Mouse (Mus musculus): ENCODE data around the gene Olfr1278. TPM values are rescaled to one million over a fixed set of nuclear protein-coding genes. Genes with fewer than 3 reads are reported as not detected.

Olfr1278 gene
- total RNA-seq (2012; rRNA removed) (not detected in 2 replicates), total RNA-seq (2014; rRNA removed) (not detected in 2 replicates), polyA plus RNA-seq (2012; ENCODE audit: insufficient read length, low read depth) (not detected in 2 replicates)

- in situ Hi-C loops (cut with MboI; ENCODE audit: low pct_ligation_motif_present, low pct_unique_long_range_greater_than_20kb, low sequenced_read_pairs) = no loop called here
- no peak within 1 kb of the TSS for H3K4me3 ChIP-seq (replicated peaks in 1 of 3; ENCODE audit: low read depth in 2 of 3, low read length in 2 of 3, poor library complexity in 1 of 3)
- H3K4me1 ChIP-seq (ENCODE audit: control insufficient read depth in 1 of 2, insufficient read depth in 2 of 2) = no peaks in the 10 kb centered on the region
- H3K27ac ChIP-seq (ENCODE audit: insufficient read depth, low read depth) = no peak within 1 kb of the TSS
- H3K4me2 ChIP-seq (ENCODE audit: insufficient read depth, low read depth, poor library complexity, severe bottlenecking) = no peak within 1 kb of the TSS
- H3K79me2 ChIP-seq (replicated peaks; ENCODE audit: control insufficient read depth, extremely low read depth, insufficient read depth, poor library complexity, severe bottlenecking) = no peaks in the 10 kb centered on the region
- H3K9me3 ChIP-seq (replicated peaks; ENCODE audit: low read length) = peaks cover 7% of the 10 kb centered on the region
- TF ChIP-seq MXI1 (IDR thresholded peaks at IDR 0.05; ENCODE audit: low read depth, low read length) = no peak
- no peak for TF ChIP-seq UBTF (IDR thresholded peaks at IDR 0.05; ENCODE audit: low read depth, low read length)
- no peak for TF ChIP-seq MEF2A (IDR thresholded peaks at IDR 0.05; ENCODE audit: borderline replicate concordance, low read depth, low read length)
- TF ChIP-seq ZNF384 (IDR thresholded peaks at IDR 0.05; ENCODE audit: low read depth, low read length) = no peak
- TF ChIP-seq ZC3H11A (IDR thresholded peaks at IDR 0.05; ENCODE audit: low read depth, low read length) = no peak
- no peak for TF ChIP-seq E2F4 (IDR thresholded peaks at IDR 0.05; ENCODE audit: insufficient replicate concordance, low read depth, low read length)
- TF ChIP-seq MAX (IDR thresholded peaks at IDR 0.05; ENCODE audit: low read length) = no peak
- TF ChIP-seq RCOR1 (conservative IDR thresholded peaks at IDR 0.05; ENCODE audit: low read depth, low read length) = no peak
- no peak for TF ChIP-seq ZMIZ1 (IDR thresholded peaks at IDR 0.05; ENCODE audit: low read depth, low read length)
- no peak for TF ChIP-seq MYC (IDR thresholded peaks at IDR 0.05; ENCODE audit: low read depth, low read length)
- no peak for TF ChIP-seq CHD2 (IDR thresholded peaks at IDR 0.05; ENCODE audit: low read length)
- TF ChIP-seq USF2 (conservative IDR thresholded peaks at IDR 0.05; ENCODE audit: low read depth, low read length) = no peak
- TF ChIP-seq PAX5 (IDR thresholded peaks at IDR 0.05; ENCODE audit: low read length) = no peak
- TF ChIP-seq RAD21 (IDR thresholded peaks at IDR 0.05; ENCODE audit: low read depth, low read length) = no peak
- no peak within 1 kb of the TSS for H3K9ac ChIP-seq (ENCODE audit: insufficient read depth, low read depth)
- no peaks in the 10 kb centered on the region for H3K36me3 ChIP-seq (replicated peaks in 1 of 2; ENCODE audit: control insufficient read depth in 1 of 2, insufficient read depth in 1 of 2, low read length in 1 of 2)
- no peak for DNase-seq (ENCODE audit: extremely low read depth)
- H3K27me3 ChIP-seq (replicated peaks) = no peaks in the 10 kb centered on the region
- dilution Hi-C loops (cut with MboI; ENCODE audit: extremely low pct_ligation_motif_present, extremely low pct_unique_long_range_greater_than_20kb, low sequenced_read_pairs) = no loop called here
Observed at GRCm38 (mm10) chr2:111289836-111290235, at the start of gene Olfr1278. Gene Olfr1278 (plus strand): TSS chr2:111290136.

GRCm38 (mm10) chr2:111254216-111254615 is 35.7 kb upstream of the Olfr1278 start, which contains the start of gene Olfr1276:
Gene Olfr1276 (plus strand): TSS chr2:111254516.
- dilution Hi-C loops (cut with MboI; ENCODE audit: extremely low pct_ligation_motif_present, extremely low pct_unique_long_range_greater_than_20kb, low sequenced_read_pairs) = no loop called here

More at GRCm38 (mm10) chr2:111254216-111254615, 35.7 kb upstream of the Olfr1278 start, which contains the start of gene Olfr1276:
- Histone ChIP-seq H3K36me3 (replicated peaks in 1 of 2; ENCODE audit: control insufficient read depth in 1 of 2, insufficient read depth in 1 of 2, low read length in 1 of 2) (no peaks in the 10 kb centered on the region), H3K4me3 (replicated peaks in 1 of 3; ENCODE audit: low read depth in 2 of 3, low read length in 2 of 3, poor library complexity in 1 of 3) (no peak within 1 kb of the TSS), H3K27ac (ENCODE audit: insufficient read depth, low read depth) (no peak within 1 kb of the TSS), H3K4me2 (ENCODE audit: insufficient read depth, low read depth, poor library complexity, severe bottlenecking) (no peak within 1 kb of the TSS), H3K9me3 (replicated peaks; ENCODE audit: low read length) (peaks cover 12% of the 10 kb centered on the region), H3K27me3 (replicated peaks) (no peaks in the 10 kb centered on the region), H3K9ac (ENCODE audit: insufficient read depth, low read depth) (no peak within 1 kb of the TSS), H3K4me1 (ENCODE audit: control insufficient read depth in 1 of 2, insufficient read depth in 2 of 2) (no peaks in the 10 kb centered on the region), H3K79me2 (replicated peaks; ENCODE audit: control insufficient read depth, extremely low read depth, insufficient read depth, poor library complexity, severe bottlenecking) (no peaks in the 10 kb centered on the region)
- TF ChIP-seq POLR2A (IDR thresholded peaks at IDR 0.05; ENCODE audit: low read depth, low read length) = no peak
- TF ChIP-seq ZNF384 (IDR thresholded peaks at IDR 0.05; ENCODE audit: low read depth, low read length) = no peak
- no peak for TF ChIP-seq SIN3A (IDR thresholded peaks at IDR 0.05; ENCODE audit: low read length)
- TF ChIP-seq ZMIZ1 (IDR thresholded peaks at IDR 0.05; ENCODE audit: low read depth, low read length) = no peak
- no peak for TF ChIP-seq BHLHE40 (IDR thresholded peaks at IDR 0.05; ENCODE audit: low read depth, low read length)
- no peak for TF ChIP-seq JUN (IDR thresholded peaks at IDR 0.05; ENCODE audit: insufficient read depth, low read depth, low read length)
- no peak for TF ChIP-seq MAFK (IDR thresholded peaks at IDR 0.05; ENCODE audit: insufficient replicate concordance, low read length)
- no peak for TF ChIP-seq GABPA (IDR thresholded peaks at IDR 0.05; ENCODE audit: insufficient replicate concordance, low read depth, low read length)
- no peak for TF ChIP-seq CHD2 (IDR thresholded peaks at IDR 0.05; ENCODE audit: low read length)
- TF ChIP-seq MYC (IDR thresholded peaks at IDR 0.05; ENCODE audit: low read depth, low read length) = no peak
- no peak for TF ChIP-seq UBTF (IDR thresholded peaks at IDR 0.05; ENCODE audit: low read depth, low read length)
- DNase-seq (ENCODE audit: extremely low read depth) = no peak
- in situ Hi-C loops (cut with MboI; ENCODE audit: low pct_ligation_motif_present, low pct_unique_long_range_greater_than_20kb, low sequenced_read_pairs) = no loop called here
